Mouse (Mus musculus): ENCODE measurements around the gene Htr3b.

DNA sequence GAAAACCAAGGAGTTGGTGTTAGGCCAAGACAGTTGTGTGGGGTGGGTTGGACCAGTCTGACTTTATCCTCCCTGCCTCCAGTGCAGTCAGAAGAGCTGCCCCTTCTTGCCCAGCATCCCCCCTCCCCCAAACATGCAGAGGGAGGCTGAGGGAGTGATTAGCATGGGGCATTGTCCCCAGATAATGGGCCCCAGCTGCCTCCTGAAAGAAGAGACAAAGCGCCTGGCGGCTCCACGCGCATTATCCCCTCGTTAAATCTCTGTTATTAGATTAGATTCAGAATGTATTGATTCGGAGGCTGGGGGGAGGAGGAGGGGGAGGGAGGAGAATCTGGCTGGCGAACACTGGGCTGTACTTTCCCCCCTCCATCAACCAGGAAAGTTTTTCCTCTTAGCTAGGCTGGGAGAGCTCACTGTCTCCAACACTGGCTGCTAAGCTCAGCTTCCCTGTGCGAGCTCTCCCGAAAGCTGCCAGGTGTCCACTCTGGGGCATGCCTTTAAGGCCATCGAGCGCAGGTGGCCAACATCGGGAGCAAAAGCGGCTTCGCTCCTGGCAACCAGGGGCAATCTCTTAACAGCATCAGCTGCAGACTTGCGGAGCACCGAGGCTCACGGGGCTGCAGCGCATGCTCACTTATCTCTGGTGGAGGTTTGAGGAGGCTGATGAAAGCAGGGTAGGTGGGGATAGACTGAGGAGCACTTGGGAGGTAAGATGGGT lies 68.8 kb downstream of the Htr3b start:
- no peak for TF ChIP-seq CTCF (IDR thresholded peaks at IDR 0.05; ENCODE audit: borderline replicate concordance, extremely low read depth, insufficient read depth, insufficient read length)
- TF ChIP-seq POLR2A (IDR thresholded peaks at IDR 0.05; ENCODE audit: borderline replicate concordance, extremely low read depth, insufficient read depth, insufficient read length, poor library complexity, severe bottlenecking) = no peak

Measured in brain, embryonic 14.5 days (tissue).